Mouse (Mus musculus): ENCODE measurements around the gene Satb2.
"Not testable (repeated sequence)": the region's sequence is repeated elsewhere in the genome, so short reads cannot be mapped to it uniquely, and the experiment has no call there.

Gene Satb2

DNA sequence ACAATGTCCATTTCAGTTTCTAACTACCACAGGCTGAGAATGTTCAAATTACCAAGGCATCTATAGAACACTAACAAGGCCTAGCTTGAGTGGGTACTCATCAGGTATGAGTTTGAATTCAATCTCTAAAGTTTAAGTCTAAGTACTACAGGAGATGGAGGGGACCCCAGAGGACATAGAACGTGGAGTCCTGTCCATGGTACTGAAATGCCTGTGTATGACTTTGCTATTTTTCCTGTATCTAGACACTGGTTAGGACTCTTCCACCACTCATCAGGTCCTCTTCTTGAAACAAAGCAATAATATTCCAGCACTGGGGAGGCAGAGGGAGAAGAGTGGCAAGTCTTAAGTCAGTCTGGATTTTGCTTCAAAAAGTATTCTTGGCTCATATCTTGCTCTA lies 139.5 kb downstream of the Satb2 start:
- DNase-seq (ENCODE audit: low read depth in 1 of 2, low spot score in 2 of 2) = no peak

DNA sequence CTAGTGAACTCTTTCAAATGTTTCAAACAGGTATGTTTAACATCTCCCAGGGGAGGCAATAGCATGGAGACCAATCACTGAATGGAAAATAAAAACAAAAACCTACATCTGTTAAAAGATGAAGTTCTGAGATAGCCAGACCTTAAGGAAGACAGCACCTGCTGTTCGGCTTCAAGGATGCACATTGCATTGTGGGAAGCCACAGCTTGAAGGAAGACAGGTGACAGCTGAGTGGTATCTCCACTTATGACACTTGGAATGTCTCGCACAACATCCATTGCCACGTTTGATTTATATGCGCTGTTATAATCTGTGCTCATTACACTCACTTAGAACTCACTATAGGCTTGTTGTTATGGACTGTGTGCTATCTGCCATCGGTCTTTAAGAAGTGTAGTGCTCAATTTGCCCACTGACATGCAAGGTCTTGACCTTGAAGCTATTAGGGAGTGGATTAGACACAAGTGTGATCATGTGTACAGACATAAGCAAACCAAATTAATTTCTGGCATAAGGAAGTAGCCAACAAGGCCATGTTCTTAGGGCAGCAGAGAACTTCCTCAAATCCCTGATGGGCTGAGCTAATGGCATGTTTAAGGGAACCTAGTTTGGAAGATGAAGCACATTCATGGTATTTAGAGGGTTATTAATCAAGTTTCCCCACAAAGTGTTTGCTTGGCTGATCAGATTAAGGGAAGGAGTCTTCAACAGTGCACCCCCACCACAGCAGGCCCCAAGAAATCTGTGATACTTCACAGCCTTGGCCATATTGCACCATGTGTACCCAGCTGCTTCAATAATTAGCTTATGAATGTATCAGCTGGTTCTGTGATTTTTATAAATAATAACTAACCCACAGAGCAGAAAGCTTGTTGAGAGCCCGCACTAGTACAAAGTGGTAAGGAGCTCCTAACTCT lies 144.2 kb downstream of the Satb2 start:
- DNase-seq (ENCODE audit: low read depth in 1 of 2, low spot score in 2 of 2) = no peak

DNA sequence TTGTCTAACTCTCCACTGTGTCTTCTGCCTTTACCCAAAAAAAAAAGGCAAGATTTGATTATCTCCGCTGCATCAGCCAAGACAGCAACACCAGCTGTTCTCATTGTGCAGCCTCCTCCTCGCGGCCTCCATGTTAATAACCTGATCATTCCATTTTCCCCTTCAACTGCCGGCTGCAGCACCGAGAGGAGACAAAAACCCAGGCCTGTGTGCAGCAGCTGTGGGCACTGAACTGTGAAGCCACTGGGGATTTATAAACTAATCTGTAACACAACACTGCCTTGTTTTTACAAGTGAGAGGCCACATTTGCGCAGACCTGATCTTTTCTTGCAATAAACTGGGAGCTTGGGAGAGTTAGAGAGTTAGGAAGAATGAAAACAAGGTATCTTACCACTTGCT lies 145.1 kb downstream of the Satb2 start:
- no peak for DNase-seq (ENCODE audit: low read depth in 1 of 2, low spot score in 2 of 2)

DNA sequence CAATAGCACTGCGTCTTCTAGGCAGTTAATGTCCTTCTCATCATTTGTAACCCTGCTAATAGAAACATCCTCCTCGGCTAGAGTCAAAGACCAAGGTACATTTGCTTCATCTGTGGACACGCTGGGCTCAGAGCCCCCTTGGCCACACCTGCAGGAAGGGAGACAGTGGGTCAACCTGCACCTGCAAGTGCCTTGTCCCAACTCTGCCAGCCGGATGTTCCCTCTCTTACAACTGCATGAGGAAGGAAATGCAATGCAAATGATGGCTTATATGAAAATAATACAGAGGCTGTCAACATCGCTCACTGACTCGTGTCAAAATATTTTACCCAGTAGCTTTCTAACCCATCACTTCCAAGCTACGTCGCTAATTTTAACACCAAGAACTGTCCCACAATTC lies 145.7 kb downstream of the Satb2 start:
- no peak for DNase-seq (ENCODE audit: low read depth in 1 of 2, low spot score in 2 of 2)

DNA sequence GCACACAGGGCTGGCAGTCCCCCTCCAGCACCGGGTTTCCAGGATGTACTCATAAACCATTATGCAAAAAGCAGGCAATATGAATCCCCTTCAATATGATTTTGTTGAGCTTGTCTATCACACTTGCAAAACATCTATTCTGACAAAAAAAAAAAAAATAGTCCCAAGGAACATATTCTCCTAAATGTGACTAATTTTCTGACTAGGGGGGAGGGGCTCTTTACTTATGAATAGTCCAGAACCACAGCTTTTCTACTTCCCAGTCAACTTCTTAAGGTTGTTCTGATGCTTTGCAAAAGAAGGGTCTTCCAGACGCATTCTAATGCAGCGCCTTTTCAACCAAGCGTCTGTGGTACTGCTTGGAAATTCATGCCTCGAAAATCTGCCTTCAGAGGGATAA lies 155.7 kb downstream of the Satb2 start:
- DNase-seq (ENCODE audit: low read depth in 1 of 2, low spot score in 2 of 2) = no peak

DNA sequence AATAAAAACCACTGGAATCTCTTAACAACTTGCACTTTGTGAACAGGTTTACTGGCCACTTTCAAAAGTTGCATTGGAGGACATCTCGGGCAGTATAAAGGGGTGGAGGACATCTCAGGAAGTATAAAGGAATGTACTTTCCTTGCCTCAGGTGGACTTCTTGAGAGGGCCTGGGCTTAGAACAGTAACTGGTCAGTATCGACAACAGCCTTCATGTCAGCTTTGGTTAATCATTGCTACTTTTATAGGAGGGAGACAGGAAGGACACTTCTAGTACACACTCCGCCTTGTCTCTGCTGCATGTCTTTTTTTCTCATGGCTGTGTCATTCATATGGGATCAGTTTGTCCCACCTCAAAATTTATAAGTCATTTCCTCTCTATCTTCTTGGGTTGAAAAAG lies 156.4 kb downstream of the Satb2 start:
- DNase-seq (ENCODE audit: low read depth in 1 of 2, low spot score in 2 of 2) = no peak

- no peak for DNase-seq (ENCODE audit: low read depth in 1 of 2, low spot score in 2 of 2)
These were observed 164.9 kb downstream of the Satb2 start for GRCm38 (mm10) chr1:56813506-56813905.

DNA sequence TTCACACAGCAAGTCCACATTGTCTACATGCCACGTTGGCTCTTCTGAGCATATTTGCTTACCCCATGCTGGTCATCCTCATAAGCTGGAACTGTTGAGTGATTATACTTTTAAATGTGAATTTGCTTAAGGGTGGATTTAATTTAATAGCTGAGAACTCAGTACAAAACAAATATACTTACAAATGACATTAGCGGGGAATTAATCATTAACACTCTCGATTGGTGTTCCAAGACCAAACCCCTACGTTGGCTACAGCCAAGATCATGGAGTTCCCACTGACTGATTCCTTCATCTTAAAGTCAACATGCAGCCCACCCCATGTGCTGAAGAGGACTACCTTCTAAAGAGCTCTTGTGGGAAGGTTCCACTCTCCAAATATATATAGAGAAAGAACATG lies 165.5 kb downstream of the Satb2 start:
- no peak for DNase-seq (ENCODE audit: low read depth in 1 of 2, low spot score in 2 of 2)

DNA sequence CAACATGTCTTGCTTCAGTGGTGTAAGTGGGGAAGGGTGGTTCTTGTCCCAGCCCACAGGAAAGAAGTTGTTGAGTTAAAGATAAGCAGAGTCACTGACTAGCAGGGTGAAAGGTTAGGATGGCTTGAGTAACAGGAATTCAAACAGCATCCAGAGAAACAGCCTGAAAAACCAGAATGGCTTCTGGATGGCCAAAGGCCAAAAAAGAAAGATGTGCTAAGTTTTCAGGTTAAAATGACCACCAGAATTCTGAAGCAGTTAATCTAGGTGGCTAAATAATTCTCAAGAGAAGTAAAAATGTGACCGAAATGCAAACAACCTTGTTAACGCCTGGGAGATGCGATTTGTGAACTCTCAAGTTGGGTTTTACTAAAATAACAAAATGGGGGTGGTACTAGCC lies 167.0 kb downstream of the Satb2 start:
- DNase-seq (ENCODE audit: low read depth in 1 of 2, low spot score in 2 of 2) = no peak

- DNase-seq (ENCODE audit: low read depth in 1 of 2, low spot score in 2 of 2) = no peak
These were observed 172.4 kb downstream of the Satb2 start for GRCm38 (mm10) chr1:56806006-56806405.

GRCm38 (mm10) chr1:56800611-56801010 lies 177.8 kb downstream of the Satb2 start:
- DNase-seq (ENCODE audit: low read depth in 1 of 2, low spot score in 2 of 2) = no peak

GRCm38 (mm10) chr1:56795016-56795608 lies 183.3 kb downstream of the Satb2 start:
- DNase-seq (ENCODE audit: low read depth in 1 of 2, low spot score in 2 of 2) = no peak

DNA sequence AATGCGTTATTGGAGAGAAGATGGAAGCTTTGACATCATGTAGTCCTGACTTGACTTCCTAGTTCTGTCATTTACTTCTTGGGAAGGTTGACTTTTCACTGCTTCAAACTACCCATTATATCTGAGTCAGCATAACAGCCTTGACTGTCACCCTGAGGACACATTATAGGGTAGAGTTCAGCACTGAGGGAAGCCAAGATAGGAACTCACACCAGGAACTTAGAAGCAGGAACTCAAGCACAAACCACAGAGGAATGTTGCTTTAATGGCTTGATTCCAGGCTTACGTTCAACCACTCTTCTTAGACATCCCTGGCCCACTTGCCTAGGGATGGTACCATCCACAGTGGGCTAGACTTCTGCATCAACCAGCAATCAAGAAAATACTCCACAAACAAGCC lies 188.8 kb downstream of the Satb2 start:
- DNase-seq (ENCODE audit: low read depth in 1 of 2, low spot score in 2 of 2) = no peak

- not testable (repeated sequence) for DNase-seq (ENCODE audit: low read depth in 1 of 2, low spot score in 2 of 2)
These were observed 196.3 kb downstream of the Satb2 start for GRCm38 (mm10) chr1:56782139-56782538.

DNA sequence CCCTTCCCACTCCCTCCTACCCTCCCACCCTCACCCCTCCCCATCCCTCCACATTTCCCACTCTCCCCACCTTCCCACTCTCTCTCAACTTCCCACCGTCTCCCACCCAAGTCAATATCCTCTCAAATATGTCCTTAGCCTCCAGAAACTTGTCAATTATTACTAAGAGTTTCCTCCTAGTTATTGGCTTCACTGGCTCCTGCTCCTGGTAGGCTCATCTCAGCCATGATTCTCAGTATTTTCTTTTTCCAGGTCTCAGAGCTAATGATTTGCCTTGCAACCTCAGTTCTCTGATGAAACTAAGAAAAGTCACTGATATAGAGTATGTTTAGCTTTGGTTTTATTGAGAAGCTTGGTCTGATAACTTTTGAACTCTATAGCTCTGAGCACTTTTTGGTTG lies 214.2 kb downstream of the Satb2 start:
- DNase-seq (ENCODE audit: low read depth in 1 of 2, low spot score in 2 of 2) = no peak

- no peak for DNase-seq (ENCODE audit: low read depth in 1 of 2, low spot score in 2 of 2)
These were observed 216.9 kb downstream of the Satb2 start for GRCm38 (mm10) chr1:56761512-56761911.

DNA sequence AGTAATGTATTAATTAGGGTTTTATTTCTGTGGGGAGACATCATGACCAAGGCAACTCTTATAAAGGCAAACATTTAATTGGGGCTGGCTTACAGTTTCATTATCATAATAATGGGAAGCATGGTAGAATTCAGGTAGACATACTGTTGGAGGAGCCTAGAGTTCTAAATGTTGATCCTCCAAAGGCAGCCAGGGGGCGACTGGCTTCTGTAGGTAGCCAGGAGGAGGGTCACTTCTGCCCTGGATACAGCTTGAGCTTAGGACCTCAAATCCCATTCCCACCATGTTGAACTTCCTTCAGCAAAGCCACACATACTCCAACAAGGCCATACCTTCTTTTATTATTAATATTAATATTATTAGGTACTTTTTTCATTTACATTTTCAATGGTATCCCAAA lies 225.2 kb downstream of the Satb2 start:
- DNase-seq (ENCODE audit: low read depth in 1 of 2, low spot score in 2 of 2) = no peak

DNA sequence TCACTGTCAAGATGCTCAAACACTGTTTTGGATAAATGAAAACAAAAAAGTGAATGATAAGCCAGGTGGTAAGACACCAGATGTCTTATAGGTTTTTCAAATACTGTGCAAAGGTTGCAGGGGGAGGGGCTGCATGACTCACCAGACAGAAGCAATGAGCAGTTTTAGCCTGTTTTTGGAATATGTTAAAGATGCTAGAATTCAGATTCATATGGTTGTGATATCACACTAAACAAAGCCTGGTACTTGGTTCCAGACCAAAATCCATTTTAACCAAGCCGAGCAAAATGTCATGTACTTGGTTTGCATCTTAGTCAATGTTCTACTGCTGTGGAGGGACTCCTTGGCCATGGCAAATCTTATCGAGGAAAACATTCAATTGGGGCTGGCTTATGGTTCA lies 227.8 kb downstream of the Satb2 start:
- DNase-seq (ENCODE audit: low read depth in 1 of 2, low spot score in 2 of 2) = no peak

GRCm38 (mm10) chr1:56749629-56750311 lies 228.7 kb downstream of the Satb2 start:
- DNase-seq (ENCODE audit: low read depth in 1 of 2, low spot score in 2 of 2) = no peak

DNA sequence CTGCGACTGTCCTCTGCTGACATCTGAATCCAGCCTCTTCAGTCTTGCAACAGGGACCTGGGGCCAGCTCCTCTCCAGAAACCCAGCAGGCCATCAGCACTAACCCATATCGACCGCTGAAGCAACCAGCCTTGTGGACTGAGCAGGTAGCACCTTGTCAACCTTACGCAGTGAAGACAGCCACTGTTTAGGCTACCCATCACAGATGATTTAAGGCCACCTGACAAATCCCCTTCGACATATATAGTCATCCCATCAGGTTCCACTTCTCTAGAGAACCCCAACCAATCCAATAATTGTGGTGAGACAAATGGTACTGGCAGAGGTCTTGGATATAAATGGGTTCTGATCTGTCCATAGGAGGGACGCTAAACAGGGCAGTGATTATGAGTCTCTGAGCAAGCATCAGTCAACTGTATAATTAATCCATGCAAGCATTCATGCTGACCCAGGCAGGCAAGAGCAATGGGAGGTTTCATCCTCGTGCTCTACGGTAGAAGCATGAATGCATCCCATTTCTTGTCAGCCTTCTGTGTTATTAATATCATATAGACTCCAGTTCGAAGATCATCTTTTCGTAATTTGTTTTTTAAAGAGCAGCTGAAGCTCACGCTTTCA lies 229.5 kb downstream of the Satb2 start:
- DNase-seq (ENCODE audit: low read depth in 1 of 2, low spot score in 2 of 2) = no peak

All from monocyte, adult 2 months (primary cell).